Mouse (Mus musculus) liver, embryonic 13.5 days (tissue): ENCODE measurements around the gene Khsrp. TPM values are rescaled to one million over a fixed set of nuclear protein-coding genes. Genes with fewer than 3 reads are reported as not detected.

Experiments
- polyA plus RNA-seq: library from polyadenylated mRNA; unstranded; fragments of >200 nt; fragmentation: Nextera tagmentation; extraction: Ambion mirVana; gene quantifications from 2 replicates; pipeline ENCODE4 v1.2.1, GENCODE M21; 2015

Khsrp gene
- polyA plus RNA-seq, 1 experiment from 2014 or later = 27.8 TPM

Other genes with a start within 250 kb of the Khsrp start
- gene Rfx2, start 200.5 kb downstream of the Khsrp start, polyA plus RNA-seq = 10.1 and 10.7 TPM in 2 replicates
- gene Acsbg2, start 157.1 kb downstream of the Khsrp start, polyA plus RNA-seq = not detected in 2 replicates
- gene 1700061G19Rik, start 156.0 kb downstream of the Khsrp start, polyA plus RNA-seq = 0.03 and 0.08 TPM in 2 replicates
- gene Mllt1, start 96.1 kb downstream of the Khsrp start, polyA plus RNA-seq = 11.0 and 12.1 TPM in 2 replicates
- gene Acer1, start 49.4 kb downstream of the Khsrp start, polyA plus RNA-seq = not detected in 2 replicates
- 88.2 and 100.0 TPM in 2 replicates for gene Clpp, start 41.2 kb downstream of the Khsrp start, polyA plus RNA-seq
- gene Alkbh7, start 34.2 kb downstream of the Khsrp start, polyA plus RNA-seq = 19.7 and 20.9 TPM in 2 replicates
- gene Pspn, start 31.5 kb downstream of the Khsrp start, polyA plus RNA-seq = 0.23 TPM in 1 of 2 replicates, not detected in the other
- gene Gtf2f1, start 20.2 kb downstream of the Khsrp start, polyA plus RNA-seq = 64.4 and 73.9 TPM in 2 replicates
- gene Gm17949, start 20.1 kb downstream of the Khsrp start, polyA plus RNA-seq = 0.20 and 0.21 TPM in 2 replicates
- not detected in 2 replicates for gene Slc25a41, start 10.1 kb upstream of the Khsrp start, polyA plus RNA-seq
- 2.9 and 3.1 TPM in 2 replicates for gene Crb3, start 27.6 kb upstream of the Khsrp start, polyA plus RNA-seq
- gene Slc25a23, start 28.3 kb upstream of the Khsrp start, polyA plus RNA-seq = 2.4 and 2.9 TPM in 2 replicates
- 0.97 and 1.6 TPM in 2 replicates for gene Dennd1c, start 47.0 kb upstream of the Khsrp start, polyA plus RNA-seq
- gene Tubb4a, start 56.3 kb upstream of the Khsrp start, polyA plus RNA-seq = 0.55 and 0.87 TPM in 2 replicates
- gene Tnfsf9, start 73.8 kb upstream of the Khsrp start, polyA plus RNA-seq = 1.0 and 1.1 TPM in 2 replicates
- gene Cd70, start 118.3 kb upstream of the Khsrp start, polyA plus RNA-seq = not detected in 2 replicates
- 1.4 and 1.8 TPM in 2 replicates for gene Tnfsf14, start 162.7 kb upstream of the Khsrp start, polyA plus RNA-seq
- gene C3, start 196.6 kb upstream of the Khsrp start, polyA plus RNA-seq = 98.2 and 119 TPM in 2 replicates
- 13.7 and 15.2 TPM in 2 replicates for gene Gpr108, start 216.9 kb upstream of the Khsrp start, polyA plus RNA-seq
- gene Trip10, start 217.9 kb upstream of the Khsrp start, polyA plus RNA-seq = 10.4 and 11.9 TPM in 2 replicates
- 11.6 and 12.5 TPM in 2 replicates for gene Vav1, start 247.6 kb upstream of the Khsrp start, polyA plus RNA-seq